Mouse (Mus musculus) heart, postnatal 14 days (tissue): ENCODE data around the gene Txndc2. TPM values are rescaled to one million over a fixed set of nuclear protein-coding genes. Genes with fewer than 3 reads are reported as not detected.
A peak's percentile ranks its signal among the peaks of the same experiment; 100 is the strongest.
"Not testable (repeated sequence)": the region's sequence is repeated elsewhere in the genome, so short reads cannot be mapped to it uniquely, and the experiment has no call there.

Experiments
- DNase-seq, 2 experiments: peaks; one replicate each; pipeline ENCODE4 v3.0.0; 2021 to 2022
- intact Hi-C: fragments of 180-260 bp; cut with DNase I; formaldehyde crosslinking; loops from one replicate; pipeline ENCODE4 v1.15.1; 2025
- total RNA-seq, 2 experiments: library from RNA; stranded (reverse); gene quantifications; 2 replicates each; pipeline ENCODE4 v1.2.3; 2021

Gene Txndc2
- total RNA-seq, 2 experiments from 2014 or later: 0.19 TPM; not detected in 1

DNA sequence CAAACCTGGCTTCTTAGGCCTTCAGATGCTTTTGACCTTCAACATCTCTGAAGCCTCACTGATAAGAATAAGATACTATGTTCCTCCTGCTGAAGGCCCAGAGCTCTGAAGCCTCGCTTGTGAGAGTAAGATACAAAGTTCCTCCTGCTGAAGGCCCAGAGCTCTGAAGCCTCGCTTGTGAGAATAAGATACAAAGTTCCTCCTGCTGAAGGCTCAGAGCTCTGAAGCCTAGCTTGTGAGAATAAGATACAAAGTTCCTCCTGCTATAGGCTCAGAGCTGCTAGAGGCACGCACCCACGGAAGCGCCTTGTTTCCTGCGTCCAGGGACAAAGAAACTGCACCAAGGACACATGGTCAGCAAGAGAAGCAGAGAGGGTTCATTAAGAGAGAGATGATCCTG is 14.8 kb upstream of the Txndc2 start:
- DNase-seq: no peak
- intact Hi-C loops: no loop called here

DNA sequence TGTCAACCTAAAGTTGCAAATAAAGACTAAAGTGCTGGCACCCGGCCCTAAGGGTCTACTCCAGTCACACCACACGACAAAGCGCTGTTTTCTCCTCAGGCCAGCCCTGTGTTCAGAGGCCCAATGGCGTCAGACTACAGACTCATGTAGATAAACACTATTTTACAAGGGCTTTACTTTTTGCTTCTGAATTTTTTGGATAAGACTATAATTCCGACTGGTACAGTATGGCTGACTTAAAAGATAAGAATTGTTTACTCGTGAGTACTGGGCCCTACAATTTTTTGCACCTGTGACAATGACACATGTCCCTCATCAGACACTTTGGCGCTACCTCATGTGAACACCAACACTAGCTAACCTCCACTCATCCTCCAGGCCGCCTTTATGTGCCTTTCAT is 14.1 kb upstream of the Txndc2 start:
- DNase-seq: no peak
- intact Hi-C loops: no loop called here

DNA sequence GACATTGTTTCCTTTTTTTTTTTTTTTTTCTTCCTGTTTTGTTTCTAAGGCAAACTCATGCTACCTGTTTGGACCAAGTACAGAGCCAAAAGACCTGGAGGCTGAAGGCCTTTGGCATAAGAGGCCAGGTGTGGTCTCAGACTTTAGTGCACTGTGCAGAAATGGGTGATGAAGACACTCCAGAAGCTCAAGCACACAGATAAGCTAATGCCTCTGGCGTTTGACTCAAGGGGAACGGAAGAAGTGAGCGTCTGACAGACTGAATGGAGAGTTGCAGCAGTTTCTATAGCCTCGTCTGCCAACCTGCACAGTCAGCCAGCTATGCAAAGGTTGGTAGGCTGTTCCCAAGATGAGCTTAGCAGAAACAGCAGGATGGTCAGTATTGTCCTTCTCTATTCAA is 13.6 kb upstream of the Txndc2 start:
- intact Hi-C loops: no loop called here
- DNase-seq: no peak

DNA sequence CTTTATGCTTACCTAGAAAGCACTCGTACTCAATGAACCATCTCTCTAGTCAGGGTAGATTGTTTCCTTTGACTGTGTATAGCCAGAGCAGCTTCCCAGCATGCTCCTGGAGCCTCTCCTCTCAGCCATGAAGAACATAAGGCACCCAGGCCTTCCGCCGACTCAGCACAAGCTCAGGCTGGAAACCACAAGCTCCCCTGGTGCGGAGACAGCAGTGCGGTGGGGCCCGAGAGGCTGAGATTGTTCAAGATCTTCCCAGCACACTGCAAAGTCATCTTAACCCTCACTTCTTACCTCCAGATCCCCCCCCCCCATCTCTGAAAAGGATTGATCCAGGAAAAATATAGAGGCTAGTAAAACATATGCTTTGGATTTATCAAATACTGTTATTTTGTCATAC is 8.6 kb upstream of the Txndc2 start:
- intact Hi-C loops: no loop called here
- DNase-seq: no peak

DNA sequence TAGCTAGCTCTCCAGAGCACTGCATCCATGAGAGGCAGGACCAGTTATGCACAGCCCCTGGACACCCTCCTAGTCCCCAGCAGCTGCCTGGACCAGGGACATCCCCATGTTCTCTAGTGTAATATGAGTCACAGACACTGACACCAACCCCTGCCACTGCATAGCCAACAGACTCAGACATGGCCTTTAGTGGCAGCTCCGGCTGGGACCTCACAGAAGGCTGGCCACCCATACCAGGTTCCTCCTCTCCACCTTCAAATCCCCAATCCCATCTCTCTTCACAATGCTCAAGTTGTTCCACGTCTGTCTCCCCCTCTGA is 7.2 kb upstream of the Txndc2 start:
- intact Hi-C loops: no loop called here

DNA sequence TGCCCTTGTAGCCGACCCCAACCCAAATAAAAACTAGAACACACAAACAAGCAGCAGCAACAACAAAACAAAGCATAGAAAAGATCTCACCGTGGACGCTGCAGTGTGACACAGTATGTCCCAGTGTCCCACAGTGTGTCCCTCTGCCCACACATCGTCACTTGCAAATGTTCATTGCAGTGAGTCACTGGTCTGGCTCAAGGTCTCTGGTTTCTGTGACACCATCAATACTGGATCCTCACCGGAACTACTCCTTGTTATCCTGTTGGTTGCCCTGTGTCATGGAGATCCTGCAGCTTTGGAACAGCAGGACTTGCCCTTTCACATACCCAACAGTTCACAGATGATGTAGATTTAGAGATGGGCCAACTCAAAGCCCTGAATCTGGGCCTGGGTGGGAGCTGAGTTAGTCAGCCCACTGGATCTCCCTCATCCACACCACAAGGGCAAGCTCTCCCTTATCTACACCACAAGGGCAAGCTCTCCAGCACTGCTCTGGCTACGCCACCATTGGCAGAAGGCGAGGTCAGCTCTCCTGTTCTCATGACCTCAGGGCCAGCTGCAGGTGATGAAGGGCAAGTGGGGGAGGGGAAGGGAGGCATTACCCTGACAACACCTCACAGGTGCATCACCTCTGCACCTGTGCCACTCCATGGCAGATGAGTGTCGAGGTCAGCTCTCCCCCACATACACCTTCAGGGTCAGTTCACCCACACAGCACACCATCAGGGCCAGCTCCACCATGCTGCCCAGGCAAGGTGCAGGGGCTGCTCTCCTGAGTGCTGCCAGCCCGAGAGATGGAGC is 6.6 kb upstream of the Txndc2 start:
- intact Hi-C loops: no loop called here
- DNase-seq: no peak

More for the DNA sequence above, 7.2 kb upstream of the Txndc2 start:
- DNase-seq: no peak

DNA sequence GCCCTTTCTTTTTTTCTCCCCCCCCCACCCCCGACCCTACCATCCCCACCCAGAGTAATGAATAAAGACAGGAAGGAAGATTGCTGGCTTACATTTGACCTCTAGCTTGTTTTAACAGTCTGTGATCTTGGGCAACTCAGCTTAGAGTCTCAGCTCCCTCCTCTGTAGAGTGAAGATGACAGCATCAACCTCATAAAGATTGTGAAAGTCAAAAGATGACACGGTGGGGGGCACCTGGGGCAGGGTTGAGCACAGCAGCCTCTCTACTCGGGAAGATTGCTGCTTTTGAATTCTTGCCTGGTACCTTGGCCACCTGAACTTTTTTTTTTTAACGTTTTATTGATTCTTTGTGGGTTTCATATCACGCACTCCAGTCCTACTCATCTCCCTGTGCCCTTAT is 6.0 kb upstream of the Txndc2 start:
- intact Hi-C loops: no loop called here
- no peak for DNase-seq

DNA sequence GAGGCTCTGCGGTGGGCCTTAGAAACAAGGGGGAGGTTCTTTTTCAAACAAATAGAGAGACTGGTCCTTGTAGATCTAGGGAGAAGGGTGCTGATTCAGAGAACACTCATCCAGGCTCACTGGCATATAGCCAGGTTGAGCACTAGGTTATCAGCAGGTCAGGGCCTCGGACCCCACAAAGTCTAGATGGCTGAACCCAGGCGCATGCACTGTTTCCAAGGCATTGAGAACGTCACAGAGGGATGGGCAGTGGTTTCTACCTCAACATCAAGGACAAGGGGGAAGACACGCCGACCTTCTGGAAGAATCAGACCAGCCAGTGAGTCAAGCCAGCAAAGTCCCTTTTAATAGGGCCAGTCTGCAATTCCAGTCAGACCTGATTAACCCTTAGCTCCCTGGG is 5.3 kb upstream of the Txndc2 start:
- intact Hi-C loops: no loop called here

DNA sequence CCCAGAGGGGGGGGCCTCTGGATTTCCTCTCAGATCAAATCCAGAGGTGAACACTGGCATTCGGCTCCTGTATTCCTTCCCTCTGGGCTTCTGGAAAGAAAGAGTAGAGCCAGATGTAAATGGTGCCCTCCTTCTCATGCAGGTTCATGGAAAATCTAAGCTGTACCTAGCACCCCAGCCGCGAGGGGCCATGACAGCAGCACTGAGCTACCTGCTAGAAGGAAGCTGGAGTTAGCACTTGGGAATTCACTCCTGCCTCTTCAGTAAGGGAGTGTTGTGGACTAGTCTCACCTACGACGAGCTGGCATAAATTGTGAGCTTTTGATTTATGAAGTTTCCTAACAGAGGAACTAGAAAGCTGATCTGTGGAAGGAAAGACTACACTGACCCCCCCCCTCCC is 1.6 kb upstream of the Txndc2 start:
- DNase-seq: no peak
- intact Hi-C loops: no loop called here

More for the DNA sequence above, 5.3 kb upstream of the Txndc2 start:
- DNase-seq: no peak

DNA sequence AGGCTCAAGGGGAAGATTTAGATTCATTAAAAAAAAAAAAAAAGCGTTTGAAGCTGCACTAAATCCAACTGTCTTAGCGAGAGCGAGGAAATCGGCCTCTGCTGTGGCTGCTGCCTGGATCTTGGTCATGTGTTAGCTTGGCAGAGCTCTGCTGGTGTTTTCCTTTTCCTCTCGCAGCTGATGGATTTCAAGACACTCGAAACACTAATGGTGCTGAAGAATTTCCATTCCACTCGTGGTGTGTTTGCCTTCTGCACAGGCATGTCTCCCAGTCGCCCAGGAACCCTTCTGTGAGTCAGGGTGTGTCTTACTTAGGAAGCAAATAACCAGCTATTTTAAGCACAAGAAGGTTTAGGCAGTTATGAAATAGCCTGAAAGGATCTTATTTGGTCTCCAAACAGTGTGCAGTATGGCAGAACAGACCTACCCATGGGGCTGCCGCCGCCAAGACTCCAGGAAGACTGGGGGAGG is 1.1 kb upstream of the Txndc2 start:
- peak; percentile 21 to 29 for DNase-seq
- intact Hi-C loops: no loop called here

DNA sequence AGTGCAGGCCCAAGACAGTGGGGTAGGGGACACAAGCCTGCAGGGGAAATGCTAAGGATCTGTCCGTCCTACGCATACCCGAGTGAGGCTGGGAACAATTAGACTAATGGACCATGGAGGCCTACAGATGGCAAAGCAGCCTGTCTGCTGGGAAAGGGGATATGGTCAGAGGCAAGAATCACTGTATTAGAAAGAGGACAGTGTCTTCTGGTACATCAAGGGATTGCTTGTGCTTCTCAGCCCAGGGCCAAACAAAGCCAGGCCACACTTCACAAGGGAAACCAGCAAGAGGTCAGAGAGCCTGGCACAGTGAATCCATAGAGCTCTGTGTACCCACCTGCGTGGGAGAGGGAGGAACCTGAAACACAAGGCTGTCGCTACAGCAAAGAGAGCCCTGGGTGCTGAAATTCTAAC is 617 bp upstream of the Txndc2 start:
- no peak for DNase-seq
- intact Hi-C loops: no loop called here

DNA sequence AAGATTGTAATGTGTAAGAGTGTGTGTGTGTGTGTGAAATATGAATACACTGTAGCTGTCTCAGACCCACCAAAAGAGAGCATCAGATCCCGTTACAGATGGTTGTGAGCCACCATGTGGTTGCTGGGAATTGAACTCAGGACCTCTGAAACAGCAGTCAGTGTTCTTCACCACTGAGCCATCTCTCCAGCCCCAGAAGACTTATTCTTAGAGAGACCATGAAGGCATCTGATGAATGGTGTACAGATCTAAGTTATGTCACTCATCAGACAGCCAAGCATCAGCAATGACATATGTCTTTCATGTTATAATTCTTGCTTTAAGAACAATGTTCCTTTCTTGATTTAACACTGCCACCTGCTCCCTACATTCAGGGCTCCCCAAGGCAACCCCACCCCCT is 2.8 kb downstream of the Txndc2 start:
- no peak for DNase-seq
- intact Hi-C loops: no loop called here

DNA sequence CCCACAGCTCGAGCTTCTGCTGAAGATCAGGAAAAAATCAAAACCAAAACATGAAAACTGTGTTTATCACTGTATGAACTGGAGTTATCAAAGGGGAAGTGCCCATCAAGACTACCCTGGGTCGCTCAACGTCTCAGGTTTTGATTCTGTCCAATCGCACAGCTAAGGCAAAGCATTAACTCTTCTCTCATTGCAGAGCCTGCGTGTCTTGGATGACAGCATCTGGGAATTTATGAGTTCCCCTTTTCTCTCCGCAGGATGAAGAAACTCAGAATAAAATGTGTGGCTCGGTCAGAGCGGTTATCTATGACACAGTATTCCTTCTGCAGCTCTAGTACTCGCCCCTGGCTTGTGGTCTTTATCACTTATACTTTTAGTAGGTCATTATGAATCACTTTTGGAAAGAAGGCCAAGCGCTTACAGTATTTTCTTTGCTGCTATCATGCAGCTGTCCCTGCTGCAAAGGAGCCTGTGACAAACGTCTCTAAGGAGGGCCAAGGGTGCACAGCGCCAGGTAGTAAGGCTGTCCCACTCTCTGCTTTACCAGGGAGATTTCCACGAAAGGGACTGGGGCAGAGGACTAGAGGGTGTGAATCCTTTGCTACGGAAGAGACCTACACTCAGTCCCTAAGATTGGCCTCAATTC is 6.1 kb downstream of the Txndc2 start:
- DNase-seq: no peak
- intact Hi-C loops: no loop called here

DNA sequence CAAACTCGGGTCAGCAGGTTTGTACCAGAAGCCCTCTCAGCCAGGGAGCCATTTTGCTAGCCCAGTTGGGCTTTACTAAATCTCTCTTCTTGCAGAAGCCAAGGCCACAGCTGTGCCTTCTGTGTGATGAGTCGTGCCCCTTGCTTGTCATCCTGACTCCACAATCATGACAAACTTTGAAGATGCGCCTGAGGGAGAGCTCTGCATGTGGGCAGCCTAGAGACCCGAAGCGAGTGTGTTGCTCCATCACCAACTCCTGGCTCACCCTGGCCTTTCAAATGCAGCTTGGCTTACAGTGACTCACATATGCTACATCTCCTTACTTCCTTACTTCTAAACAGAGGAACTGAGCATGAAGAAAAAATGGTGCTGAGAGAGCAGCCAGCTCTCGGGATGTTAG is 12.0 kb downstream of the Txndc2 start:
- DNase-seq: no peak
- intact Hi-C loops: no loop called here

DNA sequence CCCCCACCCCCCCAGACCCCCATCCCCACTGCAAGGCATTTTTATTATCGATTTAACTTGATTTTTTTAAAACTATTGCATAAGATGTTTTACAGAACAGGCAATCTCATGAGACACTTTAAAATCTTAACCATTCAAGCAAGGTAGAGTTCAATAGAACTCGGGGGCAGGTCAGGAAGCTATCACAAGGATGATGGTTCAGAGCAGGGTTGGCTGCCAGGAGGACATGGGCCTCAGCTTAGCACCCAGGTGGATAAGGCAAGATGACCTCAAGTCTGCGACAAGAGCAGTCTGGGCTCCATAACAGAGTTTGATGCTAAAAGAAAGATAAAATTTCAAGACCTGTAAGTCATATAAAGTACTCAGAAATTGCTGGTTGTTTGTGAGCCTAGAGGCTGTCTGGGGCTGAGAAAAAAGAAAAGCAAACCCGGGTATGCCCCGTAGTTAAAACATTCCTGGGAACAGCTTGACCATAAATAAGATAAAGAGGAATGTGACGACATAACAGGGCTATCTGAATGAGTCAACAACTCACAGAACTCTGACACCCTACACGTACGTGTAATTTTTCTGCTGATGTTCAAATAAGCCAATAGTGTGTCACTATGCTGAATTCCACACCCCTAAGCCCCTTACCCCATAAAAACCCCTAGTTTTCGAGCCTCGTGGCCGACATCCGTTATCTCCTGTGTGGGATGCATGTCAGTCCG is 13.0 kb downstream of the Txndc2 start:
- DNase-seq, intact Hi-C loops: not testable (repeated sequence)

DNA sequence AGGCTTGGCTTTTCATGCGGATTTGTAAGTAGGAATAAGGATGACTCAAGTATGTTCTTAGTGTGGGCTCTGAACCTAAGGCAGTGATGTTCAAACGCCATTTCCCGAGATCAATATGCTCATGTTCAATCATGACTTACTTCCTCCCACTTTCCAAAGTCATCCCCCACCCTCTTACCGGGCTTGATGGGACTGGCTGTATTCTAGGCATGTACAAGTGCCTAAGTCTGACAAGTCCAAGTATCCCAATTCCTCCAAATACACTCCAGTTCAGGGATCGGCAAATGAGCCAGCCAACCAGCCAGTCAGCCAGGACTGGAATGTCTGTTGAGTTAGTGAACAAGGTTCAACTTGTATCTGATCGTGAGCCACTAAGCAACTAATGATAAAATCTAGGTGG is 15.7 kb downstream of the Txndc2 start:
- no peak for DNase-seq
- intact Hi-C loops: no loop called here

DNA sequence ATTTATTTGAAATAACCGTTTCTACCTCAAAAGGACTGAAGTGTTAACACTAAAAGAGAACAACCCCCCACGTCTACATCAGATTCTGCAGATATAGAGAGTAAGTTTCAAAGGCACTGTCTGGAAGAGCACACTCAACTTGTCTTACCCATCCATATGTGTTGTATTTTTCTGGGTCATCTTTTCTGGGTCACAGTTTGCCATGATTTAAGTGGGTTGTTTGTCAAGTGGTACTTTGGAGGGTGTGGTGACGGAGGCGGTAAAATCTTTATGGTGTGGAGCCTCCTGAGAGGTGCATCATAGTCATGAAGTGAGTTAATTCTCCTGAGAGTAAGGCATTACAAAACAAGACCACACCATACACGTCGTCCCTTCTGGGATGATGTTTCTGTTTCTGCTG is 16.4 kb downstream of the Txndc2 start:
- DNase-seq: no peak
- intact Hi-C loops: no loop called here

DNA sequence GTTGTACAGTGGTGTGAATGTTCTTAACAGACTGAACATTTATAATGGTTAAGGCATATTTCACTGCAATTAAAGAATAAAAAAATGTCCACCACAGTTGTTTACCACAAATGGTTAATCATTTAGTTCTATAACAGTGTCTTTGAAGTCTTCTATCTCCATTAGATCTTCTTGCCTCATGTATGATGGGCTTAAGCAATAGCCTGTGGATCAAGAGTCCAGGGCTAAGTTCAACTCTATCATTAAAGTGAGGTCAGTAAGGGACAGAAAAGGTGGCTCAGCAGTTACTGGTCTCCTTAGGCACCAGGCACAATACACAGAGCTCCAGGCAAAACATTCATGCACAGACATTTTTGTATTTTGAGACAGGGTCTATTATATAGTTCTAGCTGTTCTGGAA is 18.8 kb downstream of the Txndc2 start:
- intact Hi-C loops: no loop called here
- no peak for DNase-seq

DNA sequence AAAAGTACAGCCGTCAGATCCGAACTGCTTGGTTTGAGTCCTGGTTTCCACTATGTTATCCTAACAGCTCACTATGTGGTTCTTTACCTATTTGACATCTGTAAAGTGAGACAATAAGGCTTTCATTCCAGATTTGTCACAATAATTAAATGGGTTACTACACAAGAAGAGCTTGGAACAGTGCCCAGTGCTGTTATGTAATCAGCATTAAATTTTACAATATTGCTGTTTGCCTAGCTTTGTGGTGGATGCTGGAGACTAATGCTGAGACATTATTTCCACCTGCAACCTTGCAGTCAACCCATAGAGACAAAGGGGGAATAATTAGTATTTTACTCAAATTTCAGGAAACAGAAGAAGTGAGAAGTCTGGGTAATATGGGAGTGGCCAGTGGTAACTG is 23.5 kb downstream of the Txndc2 start:
- intact Hi-C loops: no loop called here
- DNase-seq: no peak

DNA sequence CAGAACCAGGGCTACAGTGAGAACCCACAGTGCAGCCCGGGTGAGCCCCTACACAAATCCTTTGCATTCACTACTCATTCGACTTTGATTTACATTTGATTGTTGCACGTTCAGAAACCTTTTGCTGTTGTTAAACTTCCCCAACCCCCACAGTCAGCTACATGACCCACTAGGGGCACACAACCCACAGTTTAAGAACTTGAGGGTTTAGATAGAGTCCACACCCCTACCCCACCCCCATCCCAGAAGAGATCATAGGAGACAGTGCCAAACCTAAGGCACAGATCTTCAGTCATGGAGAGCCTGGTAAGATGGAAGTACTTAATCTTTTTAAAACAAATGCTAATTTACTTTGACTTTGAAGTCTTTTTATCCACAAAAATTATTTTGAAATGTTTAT is 26.3 kb downstream of the Txndc2 start:
- no peak for DNase-seq
- intact Hi-C loops: loop anchor here (2.0 kb wide), 1 partner anchor 61 kb away; no protein-coding TSS in a partner anchor

DNA sequence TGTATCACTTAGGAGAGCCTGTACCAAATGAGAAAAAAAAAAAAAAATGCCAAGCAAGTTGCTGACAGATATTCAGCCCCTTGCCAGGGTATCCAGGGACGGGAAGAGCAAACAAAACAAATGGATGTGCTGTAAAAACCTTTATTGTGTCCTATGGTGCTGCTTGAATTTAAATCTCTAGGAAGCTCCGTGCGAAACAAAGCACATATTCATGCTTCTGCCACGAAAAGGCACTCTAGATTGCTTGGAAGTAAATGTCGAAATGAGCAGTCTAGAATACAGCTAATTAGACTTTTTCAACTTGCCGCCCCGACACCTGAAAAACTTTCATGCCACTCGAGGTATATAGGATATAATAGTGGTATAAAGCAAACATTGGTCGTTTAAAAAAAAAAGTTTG is 27.5 kb downstream of the Txndc2 start:
- intact Hi-C loops: loop anchor here (2.0 to 5.0 kb wide), 2 partner anchors 62 to 168 kb away; partner anchors contain the start of gene Ppp4r1
- DNase-seq: no peak
